Mouse (Mus musculus): ENCODE measurements at regions not wholly inside any gene's neighbourhood (a gene's known extent, or its start where the extent isn't known, plus 50 kb on each side); places are given as distances from the start of the nearest gene placed in this dataset.

DNA sequence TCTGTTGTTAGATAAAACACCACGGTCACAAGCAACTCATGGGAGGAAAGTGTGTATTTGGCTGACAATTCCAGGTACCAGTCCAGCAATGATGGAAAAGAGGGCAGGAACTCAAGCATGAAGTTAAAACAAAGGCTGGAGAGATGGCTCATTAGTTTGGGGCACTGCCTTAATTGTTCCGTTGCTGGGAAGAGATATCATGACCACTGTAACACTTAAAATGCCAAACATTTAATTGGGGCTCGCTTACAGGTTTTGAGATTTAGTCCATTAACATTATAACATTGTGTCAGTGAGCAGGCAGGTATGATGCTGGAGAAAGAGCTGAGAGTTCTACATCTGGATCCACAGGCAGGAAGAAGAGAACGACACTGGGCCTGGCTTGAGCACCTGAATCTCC, 782.0 kb upstream of the Celf2 start:
- no peak for DNase-seq

DNA sequence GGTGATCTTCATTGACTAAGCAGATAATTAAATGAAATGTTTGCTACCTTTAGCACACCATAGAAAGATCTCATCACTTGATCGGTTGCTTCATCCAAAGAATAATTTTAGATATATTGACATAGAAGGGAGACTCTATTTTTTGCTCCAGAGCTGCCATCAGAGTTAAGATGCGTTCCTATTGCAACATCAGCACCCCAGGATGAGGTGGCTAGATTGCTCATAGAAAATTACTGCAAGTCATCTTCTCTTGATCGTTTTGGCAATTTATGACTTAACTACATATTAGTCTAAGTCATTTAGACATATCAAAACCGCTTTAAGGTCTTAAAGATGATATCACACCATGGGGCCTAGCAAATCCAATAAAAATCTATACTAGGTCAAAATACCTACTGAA, 778.0 kb upstream of the Celf2 start:
- DNase-seq = no peak

DNA sequence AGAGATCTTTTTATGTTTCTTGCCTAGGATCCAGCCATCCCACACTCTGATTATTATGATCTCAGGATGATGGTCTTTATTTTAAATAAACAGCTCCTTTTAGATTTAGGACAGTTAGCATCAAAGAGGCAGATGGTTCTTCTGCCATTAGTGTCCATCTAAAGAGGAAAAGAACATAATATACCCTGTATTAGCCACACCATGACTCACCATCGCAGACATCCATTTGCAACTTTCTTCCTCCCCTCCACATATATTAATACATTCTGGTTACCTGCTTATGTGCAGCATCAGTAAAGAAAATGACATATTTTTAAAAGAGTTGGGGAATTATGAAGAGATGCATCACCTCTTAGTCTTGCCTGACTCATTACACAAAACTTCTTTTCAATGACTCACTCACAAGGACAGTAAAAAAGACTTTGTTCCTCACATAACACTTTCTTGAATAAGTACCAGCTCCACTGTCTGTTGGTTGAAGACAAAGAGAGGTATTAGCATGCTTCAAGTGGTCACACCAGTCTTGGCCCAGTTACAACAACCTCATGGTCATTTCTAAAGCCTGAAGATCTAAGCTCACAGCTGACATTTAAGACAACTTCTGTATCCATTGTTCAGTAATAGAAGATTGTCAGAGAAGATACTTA, 766.9 kb upstream of the Celf2 start:
- no peak for DNase-seq

Data from kidney, postnatal 4 days (tissue).